Mouse (Mus musculus) midbrain, embryonic 14.5 days (tissue): ENCODE data around the gene Gm11937. TPM values are rescaled to one million over a fixed set of nuclear protein-coding genes. Genes with fewer than 3 reads are reported as not detected.
"Not testable (repeated sequence)": the region's sequence is repeated elsewhere in the genome, so short reads cannot be mapped to it uniquely, and the experiment has no call there.

Source experiments
- ATAC-seq: fragments of 200-750 bp; cut with Nextera tagmentation; 2 replicates; pipeline ENCODE4 v1.8.0; 2017; ENCODE audit warnings: moderate number of reproducible peaks, moderate library complexity; ENCODE audit not compliant: low FRiP score, low TSS enrichment
- DNase-seq: peaks from one replicate; pipeline ENCODE4 v3.0.0-alpha.2; 2015
- H3K27ac ChIP-seq: fragments of 300-500 bp; sonication (generic); replicated peaks from 2 replicates; pipeline ENCODE4 v1.5.1; 2014; ENCODE audit warnings: mild to moderate bottlenecking, low read depth, low read length, moderate library complexity
- H3K27me3 ChIP-seq: fragments of 300-500 bp; sonication (generic); 2 replicates; pipeline ENCODE4 v1.6.1; 2014; ENCODE audit warnings: low read length, control low read depth, mixed read lengths; ENCODE audit not compliant: control insufficient read depth, insufficient read depth
- H3K36me3 ChIP-seq: fragments of 300-500 bp; sonication (generic); 2 replicates; pipeline ENCODE4 v1.6.1; 2014; ENCODE audit warnings: low read length, control low read depth; ENCODE audit not compliant: control insufficient read depth, insufficient read depth
- H3K4me1 ChIP-seq: fragments of 300-500 bp; sonication (generic); 2 replicates; pipeline ENCODE4 v1.6.1; 2014; ENCODE audit warnings: mild to moderate bottlenecking, antibody characterized with exemption, low read length, control low read depth; ENCODE audit not compliant: control insufficient read depth, insufficient read depth
- H3K4me2 ChIP-seq: fragments of 300-500 bp; sonication (generic); 2 replicates; pipeline ENCODE4 v1.6.1; 2014; ENCODE audit warnings: mild to moderate bottlenecking, low read length, moderate library complexity
- H3K4me3 ChIP-seq: fragments of 300-500 bp; sonication (generic); replicated peaks from 2 replicates; pipeline ENCODE4 v1.5.1; 2014; ENCODE audit warnings: low read depth, low read length
- H3K9ac ChIP-seq: fragments of 300-500 bp; sonication (generic); replicated peaks from 2 replicates; pipeline ENCODE4 v1.6.1; 2014; ENCODE audit warnings: mild to moderate bottlenecking, low read length, moderate library complexity
- H3K9me3 ChIP-seq: fragments of 300-500 bp; sonication (generic); 2 replicates; pipeline ENCODE4 v1.6.1; 2016; ENCODE audit warnings: low read length, control low read depth, mixed read lengths; ENCODE audit not compliant: control insufficient read depth
- WGBS: fragments of 180-500 bp; shearing (Covaris S2); extraction: QIAGEN DNeasy Blood & Tissue Kit; methylation state at CpG from one replicate; pipeline ENCODE4 v1.1.7; 2014; 5-methylcytosine and 5-hydroxymethylcytosine counted together
- polyA plus RNA-seq: library from polyadenylated mRNA; unstranded; fragments of >200 nt; fragmentation: Nextera tagmentation; extraction: Ambion mirVana; gene quantifications from 2 replicates; pipeline ENCODE4 v1.2.1, GENCODE M21; 2014

Gene Gm11937
- polyA plus RNA-seq, 1 experiment from 2014 or later = not detected

DNA sequence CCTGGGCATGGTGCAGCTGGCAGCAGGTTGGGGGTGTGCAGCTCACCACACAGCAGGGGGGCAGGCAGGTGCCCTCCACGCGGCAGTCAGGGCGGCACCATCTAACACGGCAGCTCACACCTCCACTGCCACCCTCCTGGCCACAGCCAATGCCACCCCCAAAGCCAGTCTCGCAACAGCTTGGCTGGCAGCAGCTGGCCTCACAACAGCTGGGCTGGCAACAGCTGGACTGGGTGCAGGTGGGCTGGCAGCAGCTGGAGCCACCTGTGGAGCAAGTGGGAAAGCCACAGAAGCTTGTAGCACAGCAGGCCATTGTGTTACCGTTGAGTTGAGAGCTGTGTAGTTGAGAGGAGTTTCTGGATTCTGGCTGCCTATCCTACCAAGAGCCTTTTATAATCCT is 12.2 kb downstream of the Gm11937 start, which contains the start of gene Krtap9-3:
Gene Krtap9-3 (minus strand): TSS at position 364 of the 400 bp plus-strand sequence.
- H3K4me3 ChIP-seq, H3K4me1 ChIP-seq, H3K9ac ChIP-seq, H3K9me3 ChIP-seq, H3K4me2 ChIP-seq, H3K27me3 ChIP-seq, ATAC-seq, H3K27ac ChIP-seq, H3K36me3 ChIP-seq, DNase-seq: not testable (repeated sequence)
- WGBS = 87% methylated on average over 6 of the region's 6 CpGs

DNA sequence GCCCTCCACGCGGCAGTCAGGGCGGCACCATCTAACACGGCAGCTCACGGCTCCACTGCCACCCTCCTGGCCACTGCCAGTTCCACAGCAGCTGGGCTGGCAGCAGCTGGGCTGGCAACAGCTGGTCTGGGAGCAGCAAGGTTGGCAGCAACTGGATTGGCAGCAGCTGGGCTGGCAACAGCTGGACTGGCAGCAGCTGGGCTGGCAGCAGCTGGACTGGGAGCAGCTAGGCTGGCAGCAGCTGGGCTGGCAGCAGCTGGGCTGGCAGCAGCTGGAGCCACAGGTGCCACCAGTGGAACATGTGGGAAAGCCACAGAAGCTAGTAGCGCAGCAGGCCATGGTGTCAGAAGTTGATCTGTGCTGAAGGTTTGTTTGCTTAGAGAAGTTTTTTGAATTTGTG is 19.0 kb downstream of the Gm11937 start, which contains the start of gene Krtap1-3:
Gene Krtap1-3 (minus strand): TSS at position 359 of the 400 bp plus-strand sequence.
- 89% methylated on average over 6 of the region's 6 CpGs for WGBS
- Histone ChIP-seq H3K27me3 (no peaks in the 10 kb centered on the region), H3K27ac (no peak within 1 kb of the TSS), H3K9ac (no peak within 1 kb of the TSS), H3K4me3 (no peak within 1 kb of the TSS), H3K4me2 (no peak within 1 kb of the TSS), H3K9me3 (no peaks in the 10 kb centered on the region), H3K4me1 (no peaks in the 10 kb centered on the region), H3K36me3 (no peaks in the 10 kb centered on the region)
- no peak for DNase-seq
- no peak for ATAC-seq

DNA sequence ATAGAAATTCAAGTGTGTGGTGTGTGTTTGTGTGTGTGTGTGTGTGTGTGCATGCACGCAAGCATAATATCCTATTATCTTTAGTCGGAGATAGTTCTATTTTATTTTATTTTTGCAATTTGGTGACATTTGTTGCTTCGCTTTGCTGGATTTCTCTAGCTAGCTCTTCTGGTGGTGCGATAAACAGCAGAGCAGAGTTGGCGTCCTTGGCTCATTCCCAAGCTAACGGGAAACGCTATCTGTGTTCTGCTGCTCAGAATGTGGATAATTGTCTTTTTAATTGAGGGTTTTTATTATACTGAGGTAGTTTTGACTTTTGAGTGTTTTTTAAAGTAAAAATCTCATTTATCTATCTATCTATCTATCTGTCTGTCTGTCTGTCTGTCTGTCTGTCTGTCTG is 24.9 kb downstream of the Gm11937 start:
- H3K9ac ChIP-seq = no peak overlapping the region
- no peaks in the 10 kb centered on the region for H3K4me1 ChIP-seq
- H3K27ac ChIP-seq = no peak overlapping the region
- no peaks in the 10 kb centered on the region for H3K36me3 ChIP-seq
- WGBS = 95% methylated on average over 7 of the region's 7 CpGs
- no peak overlapping the region for H3K4me3 ChIP-seq
- DNase-seq = peak; percentile 3
- no peaks in the 10 kb centered on the region for H3K9me3 ChIP-seq
- no peak for ATAC-seq
- H3K4me2 ChIP-seq = no peak overlapping the region
- no peaks in the 10 kb centered on the region for H3K27me3 ChIP-seq

DNA sequence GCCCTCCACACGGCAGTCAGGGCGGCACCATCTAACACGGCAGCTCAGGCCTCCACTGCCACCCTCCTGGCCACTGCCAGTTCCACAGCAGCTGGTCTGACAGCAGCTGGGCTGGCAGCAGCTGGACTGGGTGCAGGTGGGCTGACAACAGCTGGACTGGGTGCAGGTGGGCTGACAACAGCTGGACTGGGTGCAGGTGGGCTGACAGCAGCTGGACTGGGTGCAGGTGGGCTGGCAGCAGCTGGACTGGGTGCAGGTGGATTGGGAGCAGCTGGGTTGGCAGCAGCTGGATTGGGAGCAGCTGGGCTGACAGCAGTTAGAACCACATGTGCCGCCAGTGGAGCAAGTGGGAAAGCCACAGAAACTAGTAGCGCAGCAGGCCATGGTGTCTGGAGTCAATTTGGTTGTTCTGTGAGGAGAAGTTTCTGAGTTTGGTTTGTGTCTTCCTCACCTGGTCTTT is 26.7 kb downstream of the Gm11937 start, which contains the start of gene Krtap1-4:
Gene Krtap1-4 (minus strand): TSS at position 410 of the 460 bp plus-strand sequence.
- Histone ChIP-seq H3K27me3 (no peaks in the 10 kb centered on the region), H3K36me3 (no peaks in the 10 kb centered on the region), H3K4me3 (no peak within 1 kb of the TSS), H3K9ac (no peak within 1 kb of the TSS), H3K9me3 (no peaks in the 10 kb centered on the region), H3K27ac (no peak within 1 kb of the TSS), H3K4me1 (no peaks in the 10 kb centered on the region), H3K4me2 (no peak within 1 kb of the TSS)
- 79% methylated on average over 5 of the region's 5 CpGs for WGBS
- no peak for ATAC-seq
- no peak for DNase-seq

DNA sequence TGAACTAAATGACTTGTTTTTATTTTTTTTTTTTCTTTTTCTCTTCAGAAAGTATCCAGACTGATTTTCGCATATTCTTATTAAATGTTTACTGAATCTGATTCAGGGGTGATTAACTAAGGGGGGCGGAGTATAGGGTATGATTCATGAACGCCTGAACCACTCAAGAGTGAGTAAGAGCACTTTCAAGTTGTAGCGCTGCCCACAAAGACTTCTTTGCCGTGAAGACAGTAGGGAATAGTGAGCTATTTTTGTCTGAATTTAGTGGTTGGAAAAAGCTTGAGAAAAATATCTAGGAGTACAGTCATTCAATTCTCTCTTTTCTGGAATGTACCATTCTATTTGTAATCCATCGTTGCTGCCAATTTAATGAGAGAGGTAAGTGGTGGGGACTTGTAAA is 28.4 kb downstream of the Gm11937 start:
- H3K4me1 ChIP-seq = no peaks in the 10 kb centered on the region
- H3K27me3 ChIP-seq = no peaks in the 10 kb centered on the region
- H3K9ac ChIP-seq = no peak overlapping the region
- 90% methylated on average over 6 of the region's 6 CpGs for WGBS
- H3K4me3 ChIP-seq = no peak overlapping the region
- no peaks in the 10 kb centered on the region for H3K36me3 ChIP-seq
- no peak overlapping the region for H3K4me2 ChIP-seq
- no peaks in the 10 kb centered on the region for H3K9me3 ChIP-seq
- DNase-seq (no peak), ATAC-seq (no peak)
- H3K27ac ChIP-seq = no peak overlapping the region

DNA sequence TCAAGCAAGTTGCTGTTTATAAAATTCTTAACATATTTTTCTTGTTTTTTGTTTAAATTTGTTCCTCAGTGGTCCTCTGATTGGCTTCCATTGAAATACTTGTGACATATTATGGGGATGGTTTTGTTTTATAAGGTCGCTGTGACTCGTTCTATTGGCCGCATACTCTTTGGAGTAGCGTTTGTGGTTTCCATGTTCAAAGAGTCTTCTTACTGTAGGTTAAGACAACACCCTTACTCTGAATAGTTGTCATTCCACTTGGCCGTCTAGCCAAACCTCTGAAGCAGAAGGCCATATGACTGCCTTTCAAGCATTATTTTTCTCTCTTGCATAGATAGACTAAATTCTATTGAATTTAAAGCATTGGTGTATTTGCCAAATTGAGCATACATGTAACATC is 28.9 kb downstream of the Gm11937 start:
- ATAC-seq (no peak), DNase-seq (no peak)
- no peak overlapping the region for H3K4me2 ChIP-seq
- no peak overlapping the region for H3K4me3 ChIP-seq
- no peak overlapping the region for H3K27ac ChIP-seq
- H3K36me3 ChIP-seq = no peaks in the 10 kb centered on the region
- H3K9me3 ChIP-seq = no peaks in the 10 kb centered on the region
- WGBS = 94% methylated on average over 5 of the region's 5 CpGs
- no peak overlapping the region for H3K9ac ChIP-seq
- H3K27me3 ChIP-seq = no peaks in the 10 kb centered on the region
- no peaks in the 10 kb centered on the region for H3K4me1 ChIP-seq

DNA sequence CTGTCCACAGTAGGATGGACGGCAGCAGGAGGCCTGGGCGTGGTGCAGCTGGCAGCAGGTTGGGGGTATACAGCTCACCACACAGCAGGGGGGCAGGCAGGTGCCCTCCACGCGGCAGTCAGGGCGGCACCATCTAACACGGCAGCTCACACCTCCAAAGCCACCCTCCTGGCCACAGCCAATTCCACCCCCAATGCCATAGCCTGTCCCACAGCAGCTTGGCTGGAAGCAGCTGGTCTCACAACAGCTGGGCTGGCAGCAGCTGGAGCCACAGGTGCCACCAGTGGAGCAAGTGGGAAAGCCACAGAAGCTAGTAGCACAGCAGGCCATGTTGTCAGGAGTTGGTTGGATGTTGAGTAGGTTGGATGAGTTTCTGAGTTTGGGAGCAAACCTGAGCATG is 29.4 kb downstream of the Gm11937 start, which contains the start of gene Krtap1-5:
Gene Krtap1-5 (minus strand): TSS at position 381 of the 400 bp plus-strand sequence.
- no peak for DNase-seq
- no peaks in the 10 kb centered on the region for H3K36me3 ChIP-seq
- H3K27me3 ChIP-seq = no peaks in the 10 kb centered on the region
- ATAC-seq = no peak
- H3K4me3 ChIP-seq = no peak within 1 kb of the TSS
- no peak within 1 kb of the TSS for H3K4me2 ChIP-seq
- WGBS = 92% methylated on average over 6 of the region's 6 CpGs
- no peak within 1 kb of the TSS for H3K9ac ChIP-seq
- H3K9me3 ChIP-seq = no peaks in the 10 kb centered on the region
- H3K4me1 ChIP-seq = no peaks in the 10 kb centered on the region
- H3K27ac ChIP-seq = no peak within 1 kb of the TSS

DNA sequence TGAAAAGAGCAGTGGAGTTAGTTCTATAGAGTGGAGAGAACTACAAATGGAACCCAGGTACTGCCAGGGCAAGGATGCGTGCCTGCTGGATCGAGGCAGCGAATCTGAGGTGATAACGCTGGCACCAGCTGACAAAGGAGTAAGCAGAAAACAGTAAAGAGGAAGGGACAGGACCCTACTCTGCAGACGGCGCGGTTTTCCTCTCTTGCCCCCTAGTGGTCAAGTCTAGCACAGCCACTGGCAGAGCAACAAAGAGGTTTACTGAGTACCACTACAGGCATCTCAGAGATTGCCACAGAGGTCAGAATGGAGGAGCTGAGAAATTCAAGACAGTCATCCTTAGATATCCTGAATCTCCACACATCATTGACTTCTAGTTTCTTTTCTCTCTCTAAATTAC is 35.9 kb downstream of the Gm11937 start:
- Histone ChIP-seq H3K27ac (no peak overlapping the region), H3K4me2 (peak overlapping the region; percentile 45), H3K9me3 (no peaks in the 10 kb centered on the region), H3K27me3 (no peaks in the 10 kb centered on the region), H3K9ac (0 out of 2 replicates have a peak overlapping the region, but pooled peaks have one; percentile 21), H3K4me3 (no peak overlapping the region), H3K4me1 (no peaks in the 10 kb centered on the region), H3K36me3 (no peaks in the 10 kb centered on the region)
- WGBS = 2% methylated on average over 7 of the region's 7 CpGs
- DNase-seq (peak; percentile 89), ATAC-seq (no peak; the same call in 1 of the 2 replicates)

DNA sequence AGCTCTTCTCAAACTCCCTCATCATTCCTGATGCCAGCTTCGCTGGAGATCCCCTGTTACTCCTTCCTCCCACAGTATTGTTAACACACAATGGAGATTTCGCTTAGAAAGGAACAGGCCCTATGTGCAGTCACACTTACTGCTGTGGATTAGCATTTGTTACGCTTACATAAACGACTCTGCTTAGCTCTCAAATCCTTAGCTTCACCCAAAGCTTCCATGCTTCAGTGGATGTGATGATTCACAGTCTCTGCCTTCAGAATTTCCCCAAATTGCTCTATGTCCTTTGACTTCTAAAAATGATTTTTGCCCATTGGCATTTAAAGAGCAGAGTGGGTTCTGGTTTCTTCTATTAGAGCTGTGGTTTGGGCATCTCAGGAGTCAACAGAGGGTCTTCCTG is 36.8 kb downstream of the Gm11937 start:
- ATAC-seq = no peak
- H3K9me3 ChIP-seq = no peaks in the 10 kb centered on the region
- WGBS = 4% methylated on average over 4 of the region's 4 CpGs
- H3K4me2 ChIP-seq = no peak overlapping the region
- no peak overlapping the region for H3K9ac ChIP-seq
- H3K4me3 ChIP-seq = no peak overlapping the region
- no peaks in the 10 kb centered on the region for H3K27me3 ChIP-seq
- H3K36me3 ChIP-seq = no peaks in the 10 kb centered on the region
- H3K27ac ChIP-seq = no peak overlapping the region
- peak; percentile 2 for DNase-seq
- H3K4me1 ChIP-seq = no peaks in the 10 kb centered on the region
